Mouse (Mus musculus): ENCODE results near the gene Hibch.

- TF ChIP-seq POLR2A (IDR thresholded peaks at IDR 0.05; ENCODE audit: insufficient read depth, low read depth, low read length) = no peak
- TF ChIP-seq CTCF (IDR thresholded peaks at IDR 0.05; ENCODE audit: insufficient read depth, low read depth, low read length) = no peak
These were observed 39.7 kb upstream of the Hibch start for GRCm38 (mm10) chr1:52805041-52805440.

Data from olfactory bulb, adult 2 months (tissue).